Mouse (Mus musculus): Measurements from ENCODE around the gene Grm8. TPM values are rescaled to one million over a fixed set of nuclear protein-coding genes. Genes with fewer than 3 reads are reported as not detected.

Grm8 gene
- total and polyA plus RNA-seq, 3 experiments = 0.42 to 0.52 TPM; not detected in 1

- no peaks in the 10 kb centered on the region; a peak in 1 of 4 replicates for H3K27me3 ChIP-seq (ENCODE audit: control insufficient read depth in 1 of 2, insufficient read depth in 2 of 2, low read length in 2 of 2)
- no peak overlapping the region for H3K9ac ChIP-seq (ENCODE audit: control insufficient read depth, low read depth, low read length, poor library complexity, severe bottlenecking)
- H3K4me1 ChIP-seq (ENCODE audit: control insufficient read depth in 1 of 2, insufficient read depth in 2 of 2, low read length in 2 of 2) = no peaks in the 10 kb centered on the region
- H3K79me2 ChIP-seq (ENCODE audit: control insufficient read depth, insufficient read depth, low read length, poor library complexity) = no peaks in the 10 kb centered on the region
- no peaks in the 10 kb centered on the region for H3K36me3 ChIP-seq (ENCODE audit: control insufficient read depth in 1 of 2, insufficient read depth in 2 of 2, low read length in 2 of 2)
- TF ChIP-seq ETS1 (IDR thresholded peaks at IDR 0.05; ENCODE audit: low read depth, low read length) (no peak), MXI1 (IDR thresholded peaks at IDR 0.05; ENCODE audit: low read depth, low read length) (no peak), ZC3H11A (IDR thresholded peaks at IDR 0.05; ENCODE audit: low read depth, low read length) (no peak), POLR2AphosphoS2 (IDR thresholded peaks at IDR 0.05; ENCODE audit: low read length) (no peak), MAZ (IDR thresholded peaks at IDR 0.05; ENCODE audit: low read depth, low read length) (no peak), RAD21 (IDR thresholded peaks at IDR 0.05; ENCODE audit: low read depth, low read length) (no peak), MYC (IDR thresholded peaks at IDR 0.05; ENCODE audit: low read depth, low read length) (no peak), SMC3 (IDR thresholded peaks at IDR 0.05; ENCODE audit: low read depth, low read length) (no peak), EP300 (IDR thresholded peaks at IDR 0.05; ENCODE audit: low read depth in 1 of 2, low read length in 2 of 2) (no peak), NRF1 (IDR thresholded peaks at IDR 0.05; ENCODE audit: insufficient read depth, low read depth, low read length, poor library complexity, severe bottlenecking) (no peak), POLR2AphosphoS5 (IDR thresholded peaks at IDR 0.05; ENCODE audit: borderline replicate concordance, low read depth, low read length) (no peak)
- no peak overlapping the region for H3K27ac ChIP-seq (ENCODE audit: control insufficient read depth, low read depth, low read length)
- H3K4me3 ChIP-seq (ENCODE audit: control insufficient read depth in 1 of 2, insufficient read depth in 1 of 2, low read depth in 2 of 2, low read length in 2 of 2) = no peak overlapping the region
- no peaks in the 10 kb centered on the region for H3K9me3 ChIP-seq (replicated peaks; ENCODE audit: insufficient read depth, low read length)
- no peak for DNase-seq (ENCODE audit: low read depth, low spot score)
Observed at GRCm38 (mm10) chr6:27617472-27617871, 517.5 kb downstream of the Grm8 start.

GRCm38 (mm10) chr6:27580485-27580884 lies 554.5 kb downstream of the Grm8 start:
- Histone ChIP-seq H3K79me2 (ENCODE audit: control insufficient read depth, insufficient read depth, low read length, poor library complexity) (no peaks in the 10 kb centered on the region), H3K27me3 (ENCODE audit: control insufficient read depth in 1 of 2, insufficient read depth in 2 of 2, low read length in 2 of 2) (no peaks in the 10 kb centered on the region), H3K4me1 (ENCODE audit: control insufficient read depth in 1 of 2, insufficient read depth in 2 of 2, low read length in 2 of 2) (no peaks in the 10 kb centered on the region), H3K36me3 (ENCODE audit: control insufficient read depth in 1 of 2, insufficient read depth in 2 of 2, low read length in 2 of 2) (no peaks in the 10 kb centered on the region), H3K27ac (ENCODE audit: control insufficient read depth, low read depth, low read length) (no peak overlapping the region), H3K9me3 (replicated peaks; ENCODE audit: insufficient read depth, low read length) (no peaks in the 10 kb centered on the region), H3K4me3 (ENCODE audit: control insufficient read depth in 1 of 2, insufficient read depth in 1 of 2, low read depth in 2 of 2, low read length in 2 of 2) (no peak overlapping the region), H3K9ac (ENCODE audit: control insufficient read depth, low read depth, low read length, poor library complexity, severe bottlenecking) (no peak overlapping the region)
- TF ChIP-seq TBP (IDR thresholded peaks at IDR 0.05; ENCODE audit: low read depth, low read length) (no peak), POLR2AphosphoS5 (IDR thresholded peaks at IDR 0.05; ENCODE audit: borderline replicate concordance, low read depth, low read length) (no peak), NELFE (IDR thresholded peaks at IDR 0.05; ENCODE audit: low read depth, low read length) (no peak), ELF1 (IDR thresholded peaks at IDR 0.05; ENCODE audit: low read depth, low read length) (no peak), POLR2AphosphoS2 (IDR thresholded peaks at IDR 0.05; ENCODE audit: low read length) (no peak), ZNF384 (IDR thresholded peaks at IDR 0.05; ENCODE audit: low read depth, low read length) (no peak), MAX (IDR thresholded peaks at IDR 0.05; ENCODE audit: low read length) (no peak), CTCF (IDR thresholded peaks at IDR 0.05 in 2 of 3, conservative IDR thresholded peaks at IDR 0.05 in 1 of 3; ENCODE audit: control insufficient read depth in 1 of 3, insufficient read depth in 1 of 3, low read depth in 2 of 3, low read length in 3 of 3, poor library complexity in 1 of 3, severe bottlenecking in 1 of 3) (no peak), USF1 (IDR thresholded peaks at IDR 0.05; ENCODE audit: low read depth, low read length) (no peak), RCOR1 (IDR thresholded peaks at IDR 0.05; ENCODE audit: low read depth, low read length) (no peak)
- no peak for DNase-seq (ENCODE audit: low read depth, low spot score)

Data from MEL (cell line).